Mouse (Mus musculus): ENCODE measurements around the gene Tnrc6b. TPM values are rescaled to one million over a fixed set of nuclear protein-coding genes. Genes with fewer than 3 reads are reported as not detected.

Tnrc6b gene
- polyA plus RNA-seq (2012; rRNA removed; ENCODE audit: low replicate concordance): 14.1 and 24.5 TPM in 2 replicates

DNA sequence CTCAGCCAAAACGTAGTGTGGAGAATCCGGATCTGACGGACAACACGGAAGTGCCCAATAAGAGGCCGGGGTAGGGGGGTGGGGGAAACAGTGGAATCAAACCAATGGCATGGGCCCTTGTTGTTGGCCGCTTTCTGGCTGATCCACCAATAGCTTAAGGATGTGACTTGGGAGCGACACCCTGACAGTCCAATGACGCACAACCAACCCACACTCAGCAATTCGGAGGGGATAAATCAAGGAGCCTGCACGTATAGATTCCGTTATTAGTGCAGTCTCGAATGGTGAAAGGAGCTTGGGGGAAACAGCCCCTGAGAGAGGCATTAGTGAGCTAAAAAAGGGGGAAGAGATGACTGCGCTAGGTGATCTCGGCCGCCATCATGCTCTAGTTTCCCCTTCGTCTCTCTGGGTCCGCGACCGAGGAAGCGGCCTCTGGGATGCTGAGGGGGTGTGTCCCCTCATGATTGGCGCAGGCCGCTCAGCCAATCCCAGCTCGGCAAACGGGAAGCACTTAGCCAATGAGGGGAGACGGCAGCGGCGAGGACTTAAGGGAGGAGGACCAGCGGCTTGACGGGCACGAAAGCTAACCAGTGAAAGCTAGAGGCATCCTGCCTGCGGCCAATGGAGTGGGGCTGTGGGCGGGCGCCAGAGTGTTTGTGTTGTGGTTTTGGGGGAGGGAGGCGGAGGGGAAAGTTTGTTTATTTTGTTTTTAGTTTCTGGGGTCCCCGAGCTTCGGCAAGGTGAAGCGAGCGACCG is at the start of gene Tnrc6b:
TSS of gene Tnrc6b (plus strand) at position 706 of the 756 bp plus-strand sequence.

DNA sequence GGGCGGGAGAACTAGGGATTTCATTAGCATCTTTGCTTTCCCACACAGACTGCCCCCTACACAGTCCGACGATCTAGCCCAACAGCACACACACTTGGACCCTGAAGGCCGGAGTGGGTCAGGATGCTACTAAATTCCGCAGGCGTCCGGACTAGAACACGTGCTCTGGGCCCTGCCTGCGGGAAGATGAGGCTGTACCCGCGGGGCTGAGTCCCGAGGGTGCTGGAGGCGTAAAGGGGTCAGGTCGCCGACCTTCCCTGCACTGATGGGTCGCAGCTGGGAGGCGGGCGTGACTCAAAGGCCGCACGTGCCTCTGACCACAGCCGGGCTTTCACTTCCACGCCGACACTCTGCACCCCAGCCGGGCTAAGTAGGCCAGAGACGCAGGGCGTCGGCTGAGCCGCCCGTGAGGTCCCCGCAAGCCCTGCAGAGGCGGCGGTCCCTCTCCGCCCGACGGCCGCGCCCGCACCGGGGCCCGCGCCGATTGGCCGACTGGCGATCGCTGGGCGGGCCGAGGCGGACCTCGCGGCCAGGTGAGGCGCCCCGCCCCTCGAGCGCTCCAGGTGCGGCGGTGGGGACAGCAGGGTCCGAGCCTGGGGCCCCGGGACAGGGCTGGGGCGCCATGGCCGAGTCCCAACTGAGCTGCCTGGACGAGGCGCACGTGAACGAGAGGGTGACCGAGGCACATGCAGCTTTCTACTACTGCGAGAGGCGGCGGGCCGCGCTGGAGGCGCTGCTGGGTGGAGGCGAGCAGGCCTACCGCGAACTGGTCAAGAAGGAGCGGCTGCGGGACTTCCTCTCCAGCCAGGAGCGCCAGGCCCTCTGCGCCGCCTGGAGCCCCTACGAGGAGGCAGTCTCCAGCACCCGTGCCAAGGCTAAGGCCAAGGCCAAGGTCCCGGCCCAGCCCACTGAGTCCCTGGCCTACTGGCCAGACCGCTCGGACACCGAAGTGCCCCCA is 39.5 kb upstream of the Tnrc6b start, which contains the start of gene Fam83f:
TSS of gene Fam83f (plus strand) at position 553 of the 958 bp plus-strand sequence.

DNA sequence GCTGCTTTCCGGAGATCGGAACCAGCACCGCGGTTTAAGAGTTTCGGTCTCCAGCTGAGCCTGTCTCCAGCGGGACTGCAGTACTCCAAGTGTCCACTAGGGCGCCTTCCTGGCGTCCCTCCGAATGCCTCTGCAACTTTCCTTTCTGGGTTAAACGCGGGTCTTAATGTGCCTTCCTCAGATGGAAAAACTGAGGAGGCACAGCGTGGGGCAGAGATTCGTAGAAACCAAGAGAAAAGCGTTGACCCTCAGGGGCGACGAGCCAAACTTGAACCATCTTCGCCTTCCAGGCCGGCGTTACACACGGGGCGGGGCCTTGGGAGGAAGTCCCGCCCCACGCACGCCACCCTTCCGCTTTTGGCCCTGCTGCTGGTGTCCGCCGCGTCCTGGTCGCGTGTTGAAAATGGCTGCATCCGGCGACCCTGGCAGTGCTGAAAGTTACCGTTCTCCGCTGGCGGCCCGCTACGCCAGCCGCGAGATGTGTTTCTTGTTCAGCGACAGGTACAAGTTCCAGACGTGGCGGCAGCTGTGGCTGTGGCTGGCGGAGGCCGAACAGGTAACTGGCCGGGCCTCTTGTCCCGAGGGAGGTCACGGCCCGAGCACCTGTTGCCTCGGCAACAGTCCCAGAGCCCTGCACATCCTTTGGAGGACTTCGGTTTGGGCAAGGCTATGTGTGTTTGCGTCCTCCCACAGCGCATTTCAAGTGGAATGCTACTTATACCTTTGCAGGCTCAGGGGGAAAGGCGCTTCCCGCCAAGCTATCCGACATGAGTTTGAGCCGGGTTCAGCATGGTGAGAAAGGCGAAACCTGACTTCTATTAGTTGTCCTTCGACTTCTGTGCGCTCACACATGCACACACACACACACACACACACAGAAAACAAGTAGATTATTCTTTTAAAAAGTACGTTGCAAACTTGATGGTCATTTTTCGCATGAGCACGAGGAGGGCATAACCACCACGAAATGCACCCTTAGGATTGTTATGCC is 237.3 kb downstream of the Tnrc6b start, which contains the start of gene Adsl:
TSS of gene Adsl (plus strand) at position 346 of the 991 bp plus-strand sequence.

DNA sequence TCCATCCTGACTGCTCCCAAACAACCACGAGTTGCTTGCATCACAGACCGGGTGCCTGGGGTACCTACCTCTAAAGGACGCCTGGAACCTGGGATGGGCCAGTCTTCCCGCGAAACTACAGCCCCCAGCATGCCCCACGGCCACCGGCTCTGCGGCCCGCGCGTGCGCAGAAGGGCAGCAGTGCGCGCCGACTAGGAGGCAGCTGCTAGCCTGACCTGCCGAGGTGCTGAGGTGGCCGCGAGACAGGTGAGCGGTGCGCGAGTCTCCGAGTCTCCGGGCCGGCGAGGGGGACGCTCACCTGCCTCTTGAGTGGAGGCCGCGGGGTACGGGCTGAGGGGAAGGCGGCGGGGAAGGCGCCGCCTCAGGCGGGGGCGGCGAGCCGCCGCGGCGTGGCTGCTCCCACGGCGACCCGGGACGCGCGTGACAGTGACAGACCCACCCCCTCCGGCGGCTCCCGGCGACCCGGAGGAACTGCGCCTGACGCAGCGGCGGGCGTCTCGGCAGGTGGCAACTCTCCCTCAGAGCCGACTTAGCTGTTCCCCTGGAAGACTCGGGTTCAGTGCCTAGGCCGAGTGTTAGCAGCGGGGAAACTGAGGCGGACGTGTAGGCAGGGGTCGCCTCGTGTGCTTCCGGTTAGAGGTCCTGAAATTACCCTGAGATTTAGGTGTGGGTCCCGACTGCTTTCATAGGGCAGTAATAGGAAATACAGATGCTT is 266.7 kb downstream of the Tnrc6b start, which contains the start of gene Sgsm3:
TSS of gene Sgsm3 (plus strand) at position 146 of the 715 bp plus-strand sequence.

Other genes with a start within 250 kb of the Tnrc6b start
- gene Enthd1, start 146.2 kb upstream of the Tnrc6b start, polyA plus RNA-seq (2012; rRNA removed; ENCODE audit: low replicate concordance): 0.09 and 0.17 TPM in 2 replicates
- gene Grap2, start 138.7 kb upstream of the Tnrc6b start, polyA plus RNA-seq (2012; rRNA removed; ENCODE audit: low replicate concordance): 15.5 and 45.6 TPM in 2 replicates
- gene Fam83f, start 39.5 kb upstream of the Tnrc6b start, polyA plus RNA-seq (2012; rRNA removed; ENCODE audit: low replicate concordance): 7.1 and 8.1 TPM in 2 replicates
- gene Adsl, start 237.2 kb downstream of the Tnrc6b start, polyA plus RNA-seq (2012; rRNA removed; ENCODE audit: low replicate concordance): 47.9 and 71.8 TPM in 2 replicates